Mouse (Mus musculus) G1E (cell line): ENCODE data around the gene Olfr10. TPM values are rescaled to one million over a fixed set of nuclear protein-coding genes. Genes with fewer than 3 reads are reported as not detected.

Source experiments
- ATAC-seq: 2 replicates; pipeline ENCODE4 v1.8.0; 2016; ENCODE audit warnings: mild to moderate bottlenecking; ENCODE audit not compliant: insufficient number of reproducible peaks, poor library complexity, low FRiP score, severe bottlenecking; ENCODE audit errors: extremely low read depth
- DNase-seq: peaks from one replicate; pipeline ENCODE4 v3.0.0; 2012; ENCODE audit warnings: low spot score
- H3K27me3 ChIP-seq: 2 replicates; pipeline ENCODE4 v1.6.1; 2012; ENCODE audit warnings: mild to moderate bottlenecking, low read length, inconsistent platforms; ENCODE audit not compliant: insufficient read depth
- H3K36me3 ChIP-seq: replicated peaks from 2 replicates; pipeline ENCODE3; 2012; ENCODE audit warnings: mild to moderate bottlenecking, inconsistent platforms
- H3K4me1 ChIP-seq: 2 replicates; pipeline ENCODE4 v1.6.1; 2012; ENCODE audit warnings: low read depth, low read length, inconsistent platforms, mixed read lengths; ENCODE audit not compliant: insufficient read depth
- H3K4me3 ChIP-seq: 2 replicates; pipeline ENCODE4 v1.5.1; 2012; ENCODE audit warnings: low read depth, mild to moderate bottlenecking, inconsistent platforms, low read length, moderate library complexity, mixed read lengths
- H3K9me3 ChIP-seq: replicated peaks from 2 replicates; pipeline ENCODE4 v1.6.1; 2012; ENCODE audit warnings: inconsistent platforms
- CTCF ChIP-seq: IDR thresholded peaks from 2 replicates; pipeline ENCODE4 v1.5.1; 2012; ENCODE audit warnings: low read depth, low read length, inconsistent platforms, mixed read lengths
- GATA1 ChIP-seq: IDR thresholded peaks from 2 replicates; pipeline ENCODE4 v1.6.1; 2012; ENCODE audit warnings: borderline replicate concordance, low read length, inconsistent platforms, mixed read lengths
- GATA2 ChIP-seq: IDR thresholded peaks from 2 replicates; pipeline ENCODE4 v1.6.1; 2012; ENCODE audit warnings: low read depth, low read length, inconsistent platforms, borderline replicate concordance
- POLR2AphosphoS5 ChIP-seq: IDR thresholded peaks from 2 replicates; pipeline ENCODE4 v1.6.1; 2012; ENCODE audit warnings: low read depth, low read length, inconsistent platforms; ENCODE audit not compliant: insufficient replicate concordance
- TAL1 ChIP-seq: conservative IDR thresholded peaks from 2 replicates; pipeline ENCODE4 v1.6.1; 2012; ENCODE audit warnings: low read depth, low read length, inconsistent platforms, mixed read lengths
- polyA plus RNA-seq: library from polyadenylated mRNA; stranded (reverse); fragments of >175 nt; gene quantifications from 2 replicates; pipeline ENCODE4 v1.2.3, GENCODE M21; 2012
- total RNA-seq, 2 experiments: library from RNA; stranded (forward) in 1 of 2; stranded (reverse) in 1 of 2; fragments of 200-1000 nt in 1 of 2; fragments of >200 nt in 1 of 2; fragmentation: Nextera tagmentation in 1 of 2; gene quantifications; 2 replicates each; pipeline ENCODE4 v1.2.3; 2014 to 2017

Olfr10 gene
- total RNA-seq (2014; fragmentation: Nextera tagmentation) (not detected in 2 replicates), total RNA-seq (2017) (0.11 TPM in 1 of 2 replicates, not detected in the other), polyA plus RNA-seq (not detected in 2 replicates)

GRCm38 (mm10) chr11:49304441-49304840, at the start of gene Olfr10:
TSS of gene Olfr10 (plus strand) at chr11:49304741.
- DNase-seq, result no peak
- ATAC-seq, result no peak
- Histone ChIP-seq H3K27me3 (no peaks in the 10 kb centered on the region), H3K9me3 (peaks cover 11% of the 10 kb centered on the region), H3K4me3 (no peak within 1 kb of the TSS), H3K4me1 (no peaks in the 10 kb centered on the region), H3K36me3 (no peaks in the 10 kb centered on the region)
- TF ChIP-seq TAL1 (no peak), POLR2AphosphoS5 (no peak), GATA2 (no peak), GATA1 (no peak), CTCF (no peak)

- Histone ChIP-seq H3K4me1 (peaks cover 25% of the 10 kb centered on the region), H3K27me3 (no peaks in the 10 kb centered on the region; the same call in 1 of the 2 replicates), H3K36me3 (peaks cover 88% of the 10 kb centered on the region), H3K4me3 (no peak overlapping the region), H3K9me3 (no peaks in the 10 kb centered on the region)
- DNase-seq, result no peak
- ATAC-seq, result no peak
- TF ChIP-seq CTCF (no peak), GATA2 (no peak), POLR2AphosphoS5 (no peak), GATA1 (no peak)
Measured at GRCm38 (mm10) chr11:49259296-49259695, 45.2 kb upstream of the Olfr10 start.

DNA sequence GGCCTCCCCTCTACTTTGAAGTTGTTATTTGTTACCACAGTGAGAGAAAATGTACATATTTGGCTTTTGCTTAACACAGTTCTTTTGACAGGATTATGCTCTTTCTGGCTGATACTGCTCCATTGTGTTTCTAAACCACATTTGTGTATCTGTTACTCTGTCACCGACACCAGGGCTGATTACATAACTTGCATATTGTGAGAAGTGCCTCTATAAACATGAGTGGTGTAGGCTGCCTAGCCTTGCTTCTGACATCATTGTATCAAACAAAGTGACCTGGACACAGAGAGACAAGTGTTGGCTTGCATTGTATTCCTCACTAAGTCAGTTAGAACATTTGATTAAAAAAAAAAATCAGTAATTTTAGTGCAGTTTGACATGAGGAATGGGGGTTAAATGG, 44.7 kb upstream of the Olfr10 start:
- ATAC-seq, result no peak
- peaks cover 88% of the 10 kb centered on the region for H3K36me3 ChIP-seq
- DNase-seq, result no peak
- peaks cover 25% of the 10 kb centered on the region for H3K4me1 ChIP-seq
- no peak overlapping the region for H3K4me3 ChIP-seq
- no peaks in the 10 kb centered on the region; the same call in 1 of the 2 replicates for H3K27me3 ChIP-seq
- TF ChIP-seq GATA2, result no peak
- no peak for TF ChIP-seq CTCF
- no peak for TF ChIP-seq TAL1
- TF ChIP-seq POLR2AphosphoS5, result no peak
- TF ChIP-seq GATA1, result no peak
- no peaks in the 10 kb centered on the region for H3K9me3 ChIP-seq

- H3K4me3 ChIP-seq, result no peak overlapping the region
- H3K27me3 ChIP-seq, result no peaks in the 10 kb centered on the region; the same call in 1 of the 2 replicates
- no peaks in the 10 kb centered on the region for H3K9me3 ChIP-seq
- TF ChIP-seq GATA1 (no peak), CTCF (no peak), TAL1 (no peak), GATA2 (no peak), POLR2AphosphoS5 (no peak)
- ATAC-seq (no peak), DNase-seq (no peak)
- peaks cover 84% of the 10 kb centered on the region for H3K36me3 ChIP-seq
- peaks cover 22% of the 10 kb centered on the region for H3K4me1 ChIP-seq
Measured at GRCm38 (mm10) chr11:49260598-49261312, 43.8 kb upstream of the Olfr10 start.

GRCm38 (mm10) chr11:49261313-49261855, 43.2 kb upstream of the Olfr10 start:
- Histone ChIP-seq H3K4me3 (no peak overlapping the region), H3K4me1 (peaks cover 22% of the 10 kb centered on the region), H3K36me3 (peaks cover 84% of the 10 kb centered on the region)

DNA sequence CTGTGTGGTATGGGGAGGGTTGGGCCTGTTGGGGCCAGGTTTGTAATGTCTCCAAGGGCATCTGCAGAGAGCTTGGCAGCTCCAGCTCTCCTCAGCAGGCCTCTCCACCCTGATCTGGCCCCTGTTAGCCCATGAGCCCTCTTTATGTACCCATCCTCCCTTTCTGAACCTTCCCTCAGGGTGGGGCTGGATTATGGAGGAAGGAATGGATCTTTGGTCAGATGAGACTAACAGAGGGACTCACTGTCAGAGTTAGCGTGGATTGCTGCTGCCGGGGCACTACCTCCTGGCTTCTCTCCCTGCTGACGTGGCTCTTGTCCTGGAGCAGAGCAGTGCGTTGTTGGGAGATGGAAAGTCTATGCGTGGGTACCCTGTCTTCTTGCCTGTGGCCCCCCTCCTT, 42.3 kb upstream of the Olfr10 start:
- Histone ChIP-seq H3K27me3 (no peaks in the 10 kb centered on the region; the same call in 1 of the 2 replicates), H3K36me3 (peaks cover 82% of the 10 kb centered on the region), H3K4me1 (peaks cover 22% of the 10 kb centered on the region), H3K9me3 (no peaks in the 10 kb centered on the region), H3K4me3 (no peak overlapping the region)
- no peak for DNase-seq
- ATAC-seq, result no peak
- TF ChIP-seq GATA2 (no peak), POLR2AphosphoS5 (no peak), CTCF (no peak), TAL1 (no peak), GATA1 (no peak)

More at GRCm38 (mm10) chr11:49261313-49261855, 43.2 kb upstream of the Olfr10 start:
- no peaks in the 10 kb centered on the region; the same call in 1 of the 2 replicates for H3K27me3 ChIP-seq
- TF ChIP-seq TAL1 (no peak), GATA2 (no peak), CTCF (no peak), POLR2AphosphoS5 (no peak), GATA1 (no peak)
- H3K9me3 ChIP-seq, result no peaks in the 10 kb centered on the region
- no peak for DNase-seq
- ATAC-seq, result no peak
